Mouse (Mus musculus) intestine, embryonic 15.5 days (tissue): ENCODE measurements around the gene Actl6a. TPM values are rescaled to one million over a fixed set of nuclear protein-coding genes. Genes with fewer than 3 reads are reported as not detected.
A peak's percentile ranks its signal among the peaks of the same experiment; 100 is the strongest.

Experiments
- ATAC-seq: fragments of 200-750 bp; cut with Nextera tagmentation; 2 replicates; pipeline ENCODE4 v1.8.0; 2017; ENCODE audit warnings: moderate TSS enrichment, moderate library complexity
- H3K27ac ChIP-seq: fragments of 300-500 bp; sonication (generic); 2 replicates; pipeline ENCODE4 v1.5.1; 2015; ENCODE audit warnings: mild to moderate bottlenecking, inconsistent platforms
- H3K27me3 ChIP-seq: fragments of 300-500 bp; sonication (generic); replicated peaks from 2 replicates; pipeline ENCODE4 v1.6.1; 2015; ENCODE audit warnings: inconsistent platforms
- H3K36me3 ChIP-seq: fragments of 300-500 bp; sonication (generic); 2 replicates; pipeline ENCODE4 v1.6.1; 2015; ENCODE audit warnings: inconsistent platforms
- H3K4me1 ChIP-seq: fragments of 300-500 bp; sonication (generic); replicated peaks from 2 replicates; pipeline ENCODE4 v1.6.1; 2015; ENCODE audit warnings: inconsistent platforms
- H3K4me2 ChIP-seq: fragments of 300-500 bp; sonication (generic); replicated peaks from 2 replicates; pipeline ENCODE4 v1.6.1; 2015; ENCODE audit warnings: mild to moderate bottlenecking, inconsistent platforms
- H3K4me3 ChIP-seq: fragments of 300-500 bp; sonication (generic); replicated peaks from 2 replicates; pipeline ENCODE4 v1.5.1; 2015; ENCODE audit warnings: inconsistent platforms
- H3K9ac ChIP-seq: fragments of 300-500 bp; sonication (generic); 2 replicates; pipeline ENCODE4 v1.6.1; 2015; ENCODE audit warnings: inconsistent platforms
- H3K9me3 ChIP-seq: fragments of 300-500 bp; sonication (generic); 2 replicates; pipeline ENCODE4 v1.6.1; 2016; ENCODE audit warnings: inconsistent platforms
- WGBS: fragments of 180-500 bp; shearing (Covaris S2); methylation state at CpG from one replicate; pipeline ENCODE4 v1.1.7; 2015; 5-methylcytosine and 5-hydroxymethylcytosine counted together
- polyA plus RNA-seq: library from polyadenylated mRNA; unstranded; fragments of >200 nt; fragmentation: Nextera tagmentation; extraction: Ambion mirVana; gene quantifications from 2 replicates; pipeline ENCODE4 v1.2.1, GENCODE M21; 2015

Actl6a gene
- polyA plus RNA-seq, 1 experiment from 2014 or later: 144 TPM

DNA sequence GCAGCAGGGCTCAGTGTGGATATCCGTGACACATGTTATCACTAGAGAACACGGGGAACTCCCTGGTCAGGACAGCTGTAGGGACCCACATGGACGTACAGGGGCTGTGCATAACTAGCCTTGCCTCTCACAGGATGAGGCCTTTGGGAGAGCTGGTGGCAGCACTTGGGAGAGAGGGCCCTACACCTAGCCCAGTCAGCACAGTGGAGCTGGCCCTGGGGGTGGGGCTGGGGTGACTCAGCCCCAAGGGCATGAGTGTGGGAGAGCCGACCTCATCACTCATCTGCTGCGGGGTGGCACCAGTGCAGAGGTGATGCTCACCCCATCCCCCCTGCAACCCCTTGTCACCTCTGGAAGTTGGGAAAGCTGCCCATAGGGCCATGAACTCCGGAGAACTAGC, 29.7 kb upstream of the Actl6a start:
- Histone ChIP-seq H3K27me3 (no peaks in the 10 kb centered on the region), H3K4me3 (no peak overlapping the region), H3K9me3 (no peaks in the 10 kb centered on the region), H3K4me1 (no peaks in the 10 kb centered on the region), H3K9ac (no peak overlapping the region), H3K4me2 (no peak overlapping the region), H3K27ac (no peak overlapping the region), H3K36me3 (no peaks in the 10 kb centered on the region)
- 73% methylated on average over 6 of the region's 6 CpGs for WGBS
- ATAC-seq: no peak

- no peaks in the 10 kb centered on the region for H3K36me3 ChIP-seq
- H3K4me2 ChIP-seq: no peak overlapping the region
- no peak overlapping the region for H3K27ac ChIP-seq
- H3K4me3 ChIP-seq: no peak overlapping the region
- WGBS: 75% methylated on average over 12 of the region's 12 CpGs
- H3K27me3 ChIP-seq: no peaks in the 10 kb centered on the region
- 0 out of 2 replicates have a peak, but pooled peaks have one; percentile 43 for ATAC-seq
- H3K9me3 ChIP-seq: no peaks in the 10 kb centered on the region
- H3K9ac ChIP-seq: no peak overlapping the region
- H3K4me1 ChIP-seq: no peaks in the 10 kb centered on the region
Measured at GRCm38 (mm10) chr3:32682910-32683531, 23.1 kb upstream of the Actl6a start.

DNA sequence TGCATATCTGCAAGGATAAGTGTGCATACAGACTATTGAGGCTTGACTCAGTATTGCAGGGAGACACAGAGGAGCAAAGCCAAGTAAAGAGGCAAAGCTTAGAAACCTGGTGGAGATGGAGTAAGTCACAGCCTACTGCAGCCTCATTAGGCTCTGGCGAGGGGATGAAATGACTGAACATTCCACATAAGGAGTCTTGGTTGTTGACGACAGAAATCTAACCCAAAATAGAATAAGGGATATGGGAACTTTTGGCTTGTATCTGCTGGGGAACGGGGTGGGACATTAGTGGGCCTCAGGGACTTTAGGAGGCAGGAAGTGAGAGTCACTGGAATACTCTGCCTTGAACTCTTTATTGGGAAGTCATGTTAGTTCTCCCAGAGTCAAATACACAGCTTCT, 21.5 kb upstream of the Actl6a start:
- H3K9me3 ChIP-seq: no peaks in the 10 kb centered on the region
- H3K4me3 ChIP-seq: no peak overlapping the region
- no peak overlapping the region for H3K4me2 ChIP-seq
- no peaks in the 10 kb centered on the region for H3K4me1 ChIP-seq
- H3K27ac ChIP-seq: no peak overlapping the region
- H3K27me3 ChIP-seq: no peaks in the 10 kb centered on the region
- 72% methylated on average over 3 of the region's 3 CpGs for WGBS
- H3K9ac ChIP-seq: no peak overlapping the region
- no peaks in the 10 kb centered on the region for H3K36me3 ChIP-seq
- ATAC-seq: no peak

DNA sequence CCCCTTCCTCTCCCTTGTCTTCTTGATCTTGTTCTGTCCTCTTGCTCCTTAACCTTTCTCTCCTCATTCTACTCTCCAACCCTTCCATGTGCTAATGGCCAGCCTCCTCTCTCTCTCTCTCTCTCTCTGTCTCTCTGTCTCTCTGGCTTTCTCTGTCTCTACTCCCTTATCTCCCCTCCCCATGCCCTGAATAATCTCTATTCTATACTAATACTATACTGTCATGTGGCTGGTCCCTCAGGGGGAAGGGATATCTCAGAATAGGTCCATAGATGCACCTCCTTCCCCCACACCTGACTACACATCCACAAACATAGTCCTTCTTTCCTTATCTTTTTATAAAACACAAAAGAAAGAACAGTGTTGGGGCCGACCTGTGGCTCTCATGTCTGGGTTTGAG, 19.6 kb upstream of the Actl6a start:
- H3K4me1 ChIP-seq: no peaks in the 10 kb centered on the region
- no peak overlapping the region for H3K27ac ChIP-seq
- WGBS: 69% methylated on average over 1 of the region's 1 CpGs
- H3K27me3 ChIP-seq: no peaks in the 10 kb centered on the region
- H3K9me3 ChIP-seq: no peaks in the 10 kb centered on the region
- no peak overlapping the region for H3K4me3 ChIP-seq
- H3K4me2 ChIP-seq: no peak overlapping the region
- ATAC-seq: no peak
- H3K9ac ChIP-seq: no peak overlapping the region
- H3K36me3 ChIP-seq: no peaks in the 10 kb centered on the region

DNA sequence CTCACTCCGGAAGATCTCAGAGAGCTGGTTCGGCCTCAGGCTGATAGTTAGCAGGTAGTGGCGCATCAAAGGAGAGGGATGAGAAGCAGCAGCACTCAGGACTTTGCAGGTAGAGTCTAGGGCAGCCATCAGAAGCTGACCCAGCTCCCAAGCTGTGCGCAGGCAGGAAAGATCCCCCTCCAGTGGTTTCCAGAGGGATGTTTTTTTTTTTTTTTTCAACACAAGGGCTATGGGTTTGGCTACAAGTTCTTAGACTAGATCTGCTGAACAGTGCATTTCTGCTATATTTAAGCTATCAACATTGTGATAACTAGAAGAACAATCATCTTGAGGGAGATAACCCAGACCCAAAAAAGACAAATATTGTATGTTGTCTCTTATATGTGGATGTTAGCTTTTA, 18.9 kb upstream of the Actl6a start:
- Histone ChIP-seq H3K4me1 (no peaks in the 10 kb centered on the region), H3K27me3 (no peaks in the 10 kb centered on the region), H3K4me2 (no peak overlapping the region), H3K9ac (no peak overlapping the region), H3K4me3 (no peak overlapping the region), H3K36me3 (no peaks in the 10 kb centered on the region), H3K9me3 (no peaks in the 10 kb centered on the region), H3K27ac (no peak overlapping the region)
- 49% methylated on average over 4 of the region's 4 CpGs for WGBS
- no peak for ATAC-seq

DNA sequence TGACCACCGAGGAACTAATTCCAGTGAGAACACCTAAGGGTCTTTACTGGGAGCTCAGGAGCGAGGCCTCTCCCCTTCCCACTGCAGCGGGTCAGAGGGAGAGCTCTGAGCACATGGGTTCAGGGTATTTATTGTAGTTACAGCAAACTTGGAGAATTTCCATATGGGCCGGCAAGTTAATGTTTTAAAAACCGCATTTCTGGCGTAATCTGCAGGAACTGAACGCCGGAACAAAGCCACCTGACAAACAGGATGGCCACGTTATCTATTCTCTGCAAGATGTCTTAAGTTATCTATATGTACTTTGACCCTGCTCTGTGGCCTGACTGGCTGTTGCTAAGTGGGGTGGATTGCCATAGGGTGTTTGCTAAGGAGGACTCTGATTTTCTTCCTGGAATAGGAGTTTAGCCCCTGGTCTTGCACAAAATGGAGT, 16.5 kb upstream of the Actl6a start:
- Histone ChIP-seq H3K27ac (0 out of 2 replicates have a peak overlapping the region, but pooled peaks have one; percentile 13), H3K4me1 (no peaks in the 10 kb centered on the region), H3K9me3 (no peaks in the 10 kb centered on the region), H3K4me3 (no peak overlapping the region), H3K4me2 (no peak overlapping the region), H3K27me3 (no peaks in the 10 kb centered on the region), H3K36me3 (no peaks in the 10 kb centered on the region), H3K9ac (no peak overlapping the region)
- ATAC-seq: peak; percentile 96
- WGBS: 52% methylated on average over 9 of the region's 9 CpGs

- Histone ChIP-seq H3K9ac (no peak overlapping the region), H3K4me2 (no peak overlapping the region), H3K9me3 (no peaks in the 10 kb centered on the region), H3K27ac (0 out of 2 replicates have a peak overlapping the region, but pooled peaks have one; percentile 13), H3K4me1 (no peaks in the 10 kb centered on the region), H3K27me3 (no peaks in the 10 kb centered on the region), H3K4me3 (no peak overlapping the region), H3K36me3 (no peaks in the 10 kb centered on the region)
- 70% methylated on average over 3 of the region's 3 CpGs for WGBS
- ATAC-seq: peak; percentile 66
Measured at GRCm38 (mm10) chr3:32690008-32690407, 16.1 kb upstream of the Actl6a start.

DNA sequence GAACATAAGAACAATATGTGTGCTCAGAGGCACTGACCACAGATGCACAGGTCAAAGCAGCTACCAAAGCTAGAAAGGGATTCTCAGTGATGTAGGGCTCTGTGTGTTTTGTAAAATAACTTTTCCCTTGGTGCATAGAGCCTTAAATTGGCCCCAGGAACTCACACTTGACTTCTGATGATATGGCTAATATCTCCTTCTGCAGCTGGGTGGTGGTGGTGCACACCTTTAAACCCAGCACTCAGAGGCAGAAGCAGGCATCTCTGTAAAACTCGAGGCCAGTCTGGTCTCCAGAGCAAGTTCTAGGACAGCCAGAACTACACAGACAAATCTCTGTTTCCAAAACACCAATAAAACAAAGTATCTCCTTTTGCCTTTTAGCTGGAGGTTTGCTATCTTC, 15.2 kb upstream of the Actl6a start:
- ATAC-seq: no peak
- no peaks in the 10 kb centered on the region for H3K27me3 ChIP-seq
- no peak overlapping the region for H3K27ac ChIP-seq
- H3K4me2 ChIP-seq: no peak overlapping the region
- no peaks in the 10 kb centered on the region for H3K36me3 ChIP-seq
- H3K9ac ChIP-seq: no peak overlapping the region
- H3K9me3 ChIP-seq: no peaks in the 10 kb centered on the region
- WGBS: 54% methylated on average over 1 of the region's 1 CpGs
- no peaks in the 10 kb centered on the region for H3K4me1 ChIP-seq
- no peak overlapping the region for H3K4me3 ChIP-seq

DNA sequence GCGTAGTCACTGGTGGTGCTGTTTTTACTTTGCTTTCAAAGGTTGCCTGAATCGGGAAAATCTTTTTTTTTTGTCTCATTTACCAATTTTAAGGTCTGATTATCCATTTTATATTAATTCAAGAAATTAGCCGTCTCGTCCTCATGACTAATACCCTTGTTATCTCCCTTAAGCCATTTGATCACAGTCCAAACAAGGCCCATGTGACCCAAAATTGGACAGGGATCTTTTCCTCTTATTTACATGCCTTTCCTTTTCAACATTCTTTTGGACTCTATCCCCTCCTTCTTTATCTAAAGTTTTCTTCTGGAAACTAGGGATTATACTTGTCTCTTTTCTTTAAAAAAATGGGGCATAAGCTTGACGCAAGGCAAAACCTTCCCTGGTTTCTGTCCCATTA, 14.3 kb upstream of the Actl6a start:
- Histone ChIP-seq H3K27ac (no peak overlapping the region), H3K27me3 (no peaks in the 10 kb centered on the region), H3K4me1 (no peaks in the 10 kb centered on the region), H3K9me3 (no peaks in the 10 kb centered on the region), H3K9ac (no peak overlapping the region), H3K4me3 (no peak overlapping the region), H3K36me3 (no peaks in the 10 kb centered on the region), H3K4me2 (no peak overlapping the region)
- WGBS: 71% methylated on average over 5 of the region's 5 CpGs
- ATAC-seq: no peak

DNA sequence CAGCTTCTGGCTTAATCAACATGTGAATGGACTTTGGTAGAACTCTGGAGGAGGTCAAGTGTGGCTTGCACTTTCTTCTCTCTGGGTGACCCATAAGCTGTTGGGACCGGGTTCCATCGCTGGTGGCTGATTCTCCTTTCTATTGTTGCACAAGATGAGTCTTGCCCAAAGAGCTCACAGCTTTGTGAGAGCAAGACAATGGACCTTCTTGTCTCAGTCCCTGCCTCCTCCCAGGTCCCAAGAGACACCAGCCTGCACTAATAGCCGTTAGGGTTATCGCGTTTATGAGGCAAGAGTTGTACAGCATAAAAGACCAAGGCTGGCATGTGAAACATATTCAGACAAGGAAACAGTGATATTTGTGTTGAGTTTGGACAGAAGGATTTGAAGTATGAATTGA, 11.9 kb upstream of the Actl6a start:
- no peak overlapping the region for H3K27ac ChIP-seq
- no peak for ATAC-seq
- H3K9ac ChIP-seq: no peak overlapping the region
- H3K9me3 ChIP-seq: no peaks in the 10 kb centered on the region
- no peaks in the 10 kb centered on the region for H3K4me1 ChIP-seq
- H3K36me3 ChIP-seq: no peaks in the 10 kb centered on the region
- no peak overlapping the region for H3K4me2 ChIP-seq
- H3K27me3 ChIP-seq: no peaks in the 10 kb centered on the region
- 81% methylated on average over 5 of the region's 5 CpGs for WGBS
- no peak overlapping the region for H3K4me3 ChIP-seq

DNA sequence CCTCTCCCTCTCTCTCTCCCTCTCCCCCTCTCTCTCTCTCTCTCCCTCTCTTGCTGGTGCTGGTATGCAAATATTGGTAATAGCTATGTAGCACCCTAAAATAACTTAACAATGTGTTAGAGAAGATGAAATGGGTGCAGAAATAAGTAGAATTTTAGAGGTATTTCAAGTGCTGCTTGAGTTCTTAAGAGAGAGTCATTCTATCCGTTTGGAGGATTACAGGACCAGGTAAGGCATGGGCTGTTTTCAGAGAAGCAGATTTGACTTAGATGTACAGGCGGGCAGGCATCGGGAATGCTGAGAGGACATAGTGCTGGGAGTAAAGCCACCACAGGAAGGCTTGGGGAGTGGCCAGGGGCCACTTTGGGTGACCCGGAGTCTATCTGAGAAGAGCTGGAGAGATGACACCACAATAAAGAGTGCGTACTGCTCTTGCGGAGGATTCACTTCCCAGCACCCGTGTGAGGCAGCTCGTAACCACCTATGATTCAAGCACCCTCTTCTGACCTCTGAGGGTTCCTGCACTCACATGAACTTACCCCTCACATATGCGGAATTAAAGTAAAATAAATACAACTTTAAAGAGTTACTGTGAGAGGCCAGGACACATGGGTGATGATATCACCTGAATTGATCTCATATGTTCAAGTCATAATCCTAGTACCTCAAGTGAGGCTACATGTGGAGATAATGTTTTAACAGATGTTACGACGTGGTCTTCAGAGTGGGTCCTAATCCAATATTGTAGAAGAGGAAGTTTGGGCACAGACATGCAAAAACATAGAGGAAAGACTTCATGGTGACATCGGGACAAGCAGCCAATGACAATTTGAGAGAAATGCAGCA, 11.1 kb upstream of the Actl6a start:
- Histone ChIP-seq H3K36me3 (no peaks in the 10 kb centered on the region), H3K9me3 (no peaks in the 10 kb centered on the region), H3K27ac (no peak overlapping the region), H3K27me3 (no peaks in the 10 kb centered on the region), H3K4me1 (no peaks in the 10 kb centered on the region), H3K9ac (no peak overlapping the region), H3K4me2 (no peak overlapping the region), H3K4me3 (no peak overlapping the region)
- no peak for ATAC-seq
- WGBS: 66% methylated on average over 12 of the region's 12 CpGs

- Histone ChIP-seq H3K4me1 (no peaks in the 10 kb centered on the region), H3K4me2 (no peak overlapping the region), H3K9ac (no peak overlapping the region), H3K36me3 (no peaks in the 10 kb centered on the region), H3K9me3 (no peaks in the 10 kb centered on the region), H3K27me3 (no peaks in the 10 kb centered on the region), H3K27ac (no peak overlapping the region), H3K4me3 (no peak overlapping the region)
- ATAC-seq: no peak
- WGBS: 82% methylated on average over 4 of the region's 4 CpGs
Measured at GRCm38 (mm10) chr3:32695583-32695980, 10.5 kb upstream of the Actl6a start.
